Comparison of ENCODE assay signal across 17 mouse cellular contexts in genomic region chr7:123307887-123308558, GRCm38 (mm10).
DNase-seq lines count a peak whose midpoint lies in the region; ATAC-seq and TF ChIP-seq lines count a peak whose summit lies in the region.
"Had no signal": no experiment of that assay in that cellular context is flagged by ENCODE, and none has a peak within 500 bp of the region (broad histone marks: within the 10 kb centered on the region; RNA-seq: fewer than 3 reads in every experiment).

No protein-coding gene starts in this region.

- TF ChIP-seq CTCF in small intestine, adult 2 months (IDR thresholded peaks at IDR 0.05; ENCODE audit: extremely low read depth, insufficient read length, insufficient replicate concordance, low read depth, low read length) = no peak

- peak; percentile 9 for DNase-seq in retina, postnatal 1 day
- no peak for DNase-seq in retina, embryonic 14.5 days (ENCODE audit: low spot score)
- no peak for DNase-seq in cerebellum, adult 18-20 months
- DNase-seq in ovary, postnatal 36 days (ENCODE audit: low spot score) = no peak
- DNase-seq: adrenal gland, adult 2 months; adrenal gland, postnatal 10 days; adrenal gland, postnatal 25 days; cerebellum, adult 11 months; cerebellum, adult 2 months; cerebellum, adult 9-10 months; cerebellum, postnatal 25 days had no signal

- H3K36me3 ChIP-seq in intestine, embryonic 16.5 days (ENCODE audit: control insufficient read depth, insufficient read depth, low read length) = peaks cover 27% of the 10 kb centered on the region
- peaks cover 84% of the 10 kb centered on the region for H3K36me3 ChIP-seq in small intestine, adult 2 months (ENCODE audit: control insufficient read depth, insufficient read depth, low read length)

- ATAC-seq in intestine, embryonic 16.5 days = peak; percentile 85
- ATAC-seq: forebrain, embryonic 13.5 days; forebrain, embryonic 15.5 days had no signal

- no peak for TF ChIP-seq POLR2A in small intestine, adult 2 months (IDR thresholded peaks at IDR 0.05; ENCODE audit: low read depth, low read length)

- H3K4me3 ChIP-seq in intestine, embryonic 16.5 days (ENCODE audit: low read length) = no peak overlapping the region
- H3K4me3 ChIP-seq in small intestine, adult 2 months (ENCODE audit: low read depth, low read length) = no peak overlapping the region
- H3K4me3 ChIP-seq: embryonic facial prominence, embryonic 10.5 days; embryonic facial prominence, embryonic 12.5 days; forebrain, embryonic 13.5 days; forebrain, embryonic 15.5 days had no signal

- H3K4me1 ChIP-seq in intestine, embryonic 16.5 days (ENCODE audit: control insufficient read depth, insufficient read depth, low read length) = no peaks in the 10 kb centered on the region
- peaks cover 5% of the 10 kb centered on the region; the same call in 1 of the 2 replicates for H3K4me1 ChIP-seq in small intestine, adult 2 months (ENCODE audit: control insufficient read depth, insufficient read depth, insufficient read length, low read length)
- H3K4me1 ChIP-seq: embryonic facial prominence, embryonic 10.5 days; embryonic facial prominence, embryonic 12.5 days; forebrain, embryonic 13.5 days; forebrain, embryonic 15.5 days had no signal

- no peaks in the 10 kb centered on the region for H3K27me3 ChIP-seq in intestine, embryonic 16.5 days (replicated peaks; ENCODE audit: control insufficient read depth, insufficient read depth, low read length)
- no peaks in the 10 kb centered on the region for H3K27me3 ChIP-seq in small intestine, adult 2 months (ENCODE audit: control insufficient read depth, insufficient read depth, low read length)
- H3K27me3 ChIP-seq: embryonic facial prominence, embryonic 12.5 days; forebrain, embryonic 13.5 days; forebrain, embryonic 15.5 days had no signal

- no peak overlapping the region for H3K4me2 ChIP-seq in intestine, embryonic 16.5 days (ENCODE audit: low read depth, low read length)
- H3K4me2 ChIP-seq: embryonic facial prominence, embryonic 12.5 days; forebrain, embryonic 13.5 days; forebrain, embryonic 15.5 days had no signal

- no peaks in the 10 kb centered on the region for H3K9me3 ChIP-seq in intestine, embryonic 16.5 days (ENCODE audit: control insufficient read depth, low read length)
- H3K9me3 ChIP-seq: embryonic facial prominence, embryonic 10.5 days; embryonic facial prominence, embryonic 12.5 days; forebrain, embryonic 13.5 days; forebrain, embryonic 15.5 days had no signal

- H3K27ac ChIP-seq in intestine, embryonic 16.5 days (ENCODE audit: low read length) = peak overlapping the region; percentile 37; the same call in 1 of the 2 replicates
- peak overlapping the region; percentile 2; the same call in 1 of the 2 replicates for H3K27ac ChIP-seq in small intestine, adult 2 months (ENCODE audit: insufficient read depth, low read depth, low read length)
- H3K27ac ChIP-seq: embryonic facial prominence, embryonic 10.5 days; embryonic facial prominence, embryonic 12.5 days; forebrain, embryonic 13.5 days; forebrain, embryonic 15.5 days had no signal

- 82% methylated on average over 4 of the region's 4 CpGs for WGBS in intestine, embryonic 16.5 days
- 31% methylated on average over 4 of the region's 4 CpGs for WGBS in small intestine, adult 2 months

- H3K9ac ChIP-seq in intestine, embryonic 16.5 days (ENCODE audit: low read depth, low read length) = no peak overlapping the region
- H3K9ac ChIP-seq: embryonic facial prominence, embryonic 12.5 days; forebrain, embryonic 13.5 days; forebrain, embryonic 15.5 days had no signal
